Mouse (Mus musculus) right cerebral cortex, postnatal 4 days (tissue): ENCODE measurements around the gene Gm20521.
"Not testable (repeated sequence)": the region's sequence is repeated elsewhere in the genome, so short reads cannot be mapped to it uniquely, and the experiment has no call there.

ENCODE experiments used
- DNase-seq: peaks from one replicate; pipeline ENCODE4 v3.0.0-alpha.2; 2022

Gene Gm20521

DNA sequence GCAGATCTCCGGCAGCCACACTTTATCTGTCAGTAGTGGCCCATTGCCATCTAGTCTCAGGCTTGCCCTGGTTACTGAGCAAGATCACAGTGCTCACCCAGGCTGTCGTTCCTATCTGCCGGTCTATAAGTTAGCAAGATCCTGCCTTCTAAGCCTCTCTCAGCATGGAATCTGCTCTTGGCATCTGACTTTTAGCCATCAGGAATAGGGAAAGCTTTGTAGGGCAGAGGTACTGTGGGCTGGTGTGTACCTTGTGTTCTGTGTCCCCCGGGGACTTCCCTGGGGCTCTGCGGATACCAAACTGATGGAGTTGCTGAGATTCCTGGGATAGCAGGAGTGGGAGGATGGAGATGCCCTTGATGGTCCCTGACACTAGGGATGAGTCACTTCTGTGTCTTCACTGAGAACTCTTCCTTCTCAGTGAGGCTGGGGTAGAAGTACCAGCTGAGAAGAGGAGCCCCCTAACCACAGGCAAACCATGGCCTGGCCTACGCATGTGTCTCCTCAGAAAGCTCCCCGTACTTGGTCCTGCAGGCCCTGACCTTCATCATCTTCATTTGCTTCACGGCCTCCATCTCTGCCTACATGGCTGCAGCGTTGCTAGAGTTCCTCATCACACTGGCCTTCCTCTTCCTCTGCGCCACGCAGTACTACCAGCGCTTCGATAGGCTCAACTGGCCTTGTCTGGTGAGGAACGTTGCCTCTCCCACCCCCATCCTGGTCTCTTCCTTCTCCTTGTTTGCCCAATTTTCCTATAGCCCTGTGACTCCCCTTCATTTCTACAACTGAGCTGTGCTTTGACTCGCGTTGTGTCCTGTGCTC, 54.3 kb downstream of the Gm20521 start:
- DNase-seq, result no peak

DNA sequence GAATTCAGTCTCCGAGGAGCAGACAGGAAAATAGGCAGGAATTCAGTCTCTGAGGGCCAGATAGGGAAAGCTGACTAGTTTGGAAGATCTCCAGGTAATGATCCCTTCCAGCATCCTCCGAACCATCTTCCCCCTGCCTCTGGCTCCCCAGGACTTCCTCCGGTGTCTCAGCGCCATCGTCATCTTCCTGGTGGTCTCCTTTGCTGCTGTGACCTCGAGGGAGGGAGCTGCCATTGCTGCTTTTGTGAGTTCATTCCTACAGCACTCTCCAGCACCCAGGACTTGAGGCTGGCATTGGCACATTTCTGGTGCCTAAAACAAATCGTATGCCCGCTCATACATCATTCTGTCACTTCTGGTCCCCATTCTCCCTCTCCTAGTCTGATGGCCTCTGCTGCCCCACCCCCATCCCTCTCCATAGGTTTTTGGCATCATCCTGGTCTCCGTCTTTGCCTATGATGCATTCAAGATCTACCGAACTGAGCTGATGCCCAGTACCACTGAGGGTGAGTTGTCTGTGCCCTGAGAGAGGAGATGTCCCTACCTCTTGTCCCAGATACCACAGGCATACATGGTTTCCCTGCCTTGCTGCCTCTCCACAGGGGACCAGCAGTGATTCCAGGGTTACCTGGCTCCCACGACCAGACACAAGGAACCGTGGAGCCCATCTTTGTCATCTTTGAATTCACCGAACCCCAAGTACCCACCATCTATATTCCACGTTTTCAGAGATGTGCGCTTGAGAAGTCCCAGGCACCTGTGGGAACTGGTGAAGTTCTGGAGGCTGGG, 55.4 kb downstream of the Gm20521 start:
- DNase-seq, result no peak

DNA sequence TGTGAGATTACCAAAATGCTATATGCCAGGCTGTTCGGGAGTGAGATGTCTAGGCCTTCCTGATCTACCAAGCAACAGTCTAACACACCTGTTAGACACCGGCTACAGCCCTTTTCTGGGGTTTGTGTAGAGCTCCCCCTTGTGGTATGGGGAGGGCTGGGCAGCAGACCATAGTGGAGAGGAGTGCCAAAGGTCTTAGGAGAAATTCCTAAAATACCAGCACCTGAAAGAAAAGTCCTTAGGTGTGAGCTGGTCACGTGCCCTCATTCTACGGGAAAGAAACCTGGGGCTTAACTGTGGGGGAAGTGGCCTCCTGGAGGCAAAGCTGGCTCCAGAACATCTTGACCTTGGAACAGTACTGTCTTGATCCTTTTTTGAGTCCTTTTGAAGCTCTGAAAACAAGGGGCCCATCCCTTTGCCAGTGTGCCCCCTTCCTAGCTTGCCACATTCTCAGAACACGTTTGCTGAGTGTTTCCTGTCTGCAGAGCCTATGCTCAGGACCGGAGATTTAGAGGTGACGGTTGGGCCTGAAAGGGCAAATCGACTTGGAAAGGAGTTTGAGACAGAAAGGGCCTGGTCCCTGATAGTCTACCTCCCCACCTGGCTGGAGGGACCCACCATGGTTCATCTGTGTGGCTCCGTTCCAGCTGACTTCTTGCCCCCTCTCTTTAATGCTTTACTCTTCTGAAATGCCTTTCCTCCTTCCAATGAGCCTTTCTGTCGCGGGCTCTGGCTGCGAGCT, 56.4 kb downstream of the Gm20521 start:
- DNase-seq, result no peak

- no peak for DNase-seq
Observed at GRCm38 (mm10) chr14:54940176-54940530, 56.9 kb downstream of the Gm20521 start.

GRCm38 (mm10) chr14:54941024-54941978, 58.1 kb downstream of the Gm20521 start:
- no peak for DNase-seq

DNA sequence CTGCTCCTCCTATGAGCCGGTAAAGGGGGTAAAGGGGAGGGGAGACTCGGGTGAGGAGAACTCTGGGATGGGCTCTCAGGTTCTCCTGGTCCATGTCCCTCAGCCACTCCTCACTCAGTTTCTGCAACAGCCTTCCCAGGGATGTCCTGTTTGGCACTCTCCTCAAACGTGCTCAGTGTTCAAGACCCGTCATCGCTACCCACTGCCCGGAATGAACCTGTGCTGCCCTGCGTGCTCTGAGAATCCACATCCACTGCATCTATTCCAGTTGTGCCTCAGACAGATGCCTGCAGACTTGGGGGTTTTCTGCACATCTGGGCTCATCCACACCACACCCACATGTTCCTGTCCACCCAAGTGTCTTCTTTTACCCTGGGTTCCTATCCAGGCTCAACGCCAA, 59.2 kb downstream of the Gm20521 start:
- no peak for DNase-seq

DNA sequence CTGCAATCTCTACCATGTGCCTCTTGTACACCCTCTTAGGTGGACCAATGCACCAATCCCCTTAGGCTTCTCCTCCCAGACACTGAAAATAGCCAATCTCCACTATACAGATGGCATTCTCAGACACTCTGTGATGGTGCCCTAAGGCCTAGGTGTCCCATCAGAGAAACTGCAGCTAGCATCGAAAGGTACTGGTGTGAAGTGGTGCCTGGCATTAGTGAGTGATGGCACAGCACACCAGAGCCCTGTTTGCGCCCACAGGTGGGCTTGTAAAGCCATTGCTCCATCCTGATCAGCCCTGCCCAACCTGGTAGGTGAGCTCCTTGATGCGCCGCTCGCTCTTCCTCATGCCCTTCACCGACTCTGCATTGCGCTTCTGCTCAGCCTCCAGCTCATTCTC, 60.7 kb downstream of the Gm20521 start:
- DNase-seq, result no peak

GRCm38 (mm10) chr14:54944939-54945338, 61.7 kb downstream of the Gm20521 start:
- no peak for DNase-seq

DNA sequence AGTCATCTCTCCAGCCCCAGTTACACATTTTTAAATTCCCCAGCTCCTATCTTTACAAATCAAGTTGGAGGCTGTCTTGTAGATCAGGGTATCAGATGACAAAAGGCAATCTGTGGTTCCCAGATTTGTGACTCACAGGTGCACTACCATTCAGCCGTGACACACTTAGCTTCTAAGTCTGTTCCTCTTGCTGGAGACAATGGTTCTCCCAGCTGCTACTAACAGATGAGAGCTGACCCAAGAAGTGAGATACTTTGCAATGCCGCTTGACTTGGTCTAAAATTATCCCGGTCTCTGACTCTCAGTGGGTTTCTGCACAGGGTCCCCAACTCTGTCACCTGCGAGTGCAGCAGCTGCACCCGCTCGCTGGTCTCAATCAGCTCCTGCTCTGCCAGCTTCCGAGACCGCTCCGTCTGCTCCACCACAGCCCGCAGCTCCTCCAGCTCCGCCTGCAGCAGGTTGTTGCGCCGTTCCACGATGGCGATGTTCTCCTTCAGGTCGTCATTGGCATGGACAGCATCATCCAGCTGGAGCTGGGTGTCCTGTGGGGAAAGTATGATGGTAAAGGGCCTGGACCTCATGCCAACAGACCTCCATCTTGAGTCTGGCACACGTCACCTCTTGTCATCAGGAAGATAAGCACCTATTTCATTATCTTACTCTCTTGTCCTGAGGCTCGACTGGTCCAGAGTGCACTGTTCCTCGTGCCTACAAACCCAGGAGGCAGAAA, 62.9 kb downstream of the Gm20521 start:
- no peak for DNase-seq

GRCm38 (mm10) chr14:54947008-54947407, 63.8 kb downstream of the Gm20521 start:
- DNase-seq, result not testable (repeated sequence)
